Mouse (Mus musculus) cerebellum, adult (tissue): ENCODE data around the gene Galnt6.

Experiments used
- ATAC-seq: cut with Nextera tagmentation; 2 replicates; pipeline ENCODE4 v1.9.2; 2017; ENCODE audit warnings: mild to moderate bottlenecking, moderate library complexity, mixed read lengths; ENCODE audit not compliant: insufficient number of reproducible peaks, low FRiP score, low TSS enrichment

Galnt6 gene

DNA sequence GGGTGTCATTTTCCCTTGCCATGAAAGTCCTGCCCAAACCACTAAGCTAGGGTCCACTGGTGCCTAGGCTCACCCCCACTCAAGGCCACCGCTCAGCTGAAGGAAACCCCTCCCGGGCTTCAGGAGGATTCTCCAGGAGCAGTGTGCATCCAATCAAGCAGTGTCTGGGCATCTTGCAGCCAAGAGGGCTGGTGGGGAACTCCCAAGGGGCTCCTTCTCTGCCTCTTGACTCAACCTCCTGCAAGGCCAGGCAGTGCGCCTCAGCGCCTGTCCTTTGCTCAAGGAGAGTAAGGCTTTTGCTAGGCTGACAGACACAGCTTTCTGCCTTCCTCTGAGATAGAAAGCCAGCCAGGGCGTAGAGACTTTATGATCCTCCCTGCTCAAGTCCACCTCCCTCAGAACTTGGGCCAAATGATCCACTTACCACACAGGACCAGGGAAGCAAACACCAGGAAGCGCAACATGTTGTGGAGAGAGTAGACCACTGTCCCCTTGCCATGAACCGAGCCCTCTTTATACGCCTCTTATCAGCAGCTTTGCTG lies 41.7 kb downstream of the Galnt6 start, which contains the start of gene Cela1:
Gene Cela1, minus strand, starts transcription at position 492 of the 542 bp plus-strand sequence.
- no peak for ATAC-seq

DNA sequence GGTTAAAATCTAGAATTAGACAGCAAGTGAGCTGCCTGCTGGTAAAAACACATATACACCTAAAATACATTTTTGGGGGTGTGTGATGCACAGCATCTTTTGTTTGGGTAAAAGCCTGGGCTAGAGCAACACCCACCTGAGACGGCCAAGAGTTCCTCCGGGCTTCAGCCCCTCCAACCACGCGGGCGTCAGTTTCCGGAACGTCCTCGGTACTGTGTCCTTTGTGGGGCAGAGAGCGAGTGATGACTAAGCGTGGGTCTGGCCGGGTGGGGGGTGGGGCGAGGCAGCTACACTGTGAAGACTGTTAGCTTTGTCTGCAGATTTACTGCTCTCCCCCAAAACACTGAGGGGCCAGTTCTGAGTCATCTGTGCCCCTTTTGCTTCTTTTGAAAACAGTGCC lies 42.2 kb downstream of the Galnt6 start:
- ATAC-seq, result no peak

DNA sequence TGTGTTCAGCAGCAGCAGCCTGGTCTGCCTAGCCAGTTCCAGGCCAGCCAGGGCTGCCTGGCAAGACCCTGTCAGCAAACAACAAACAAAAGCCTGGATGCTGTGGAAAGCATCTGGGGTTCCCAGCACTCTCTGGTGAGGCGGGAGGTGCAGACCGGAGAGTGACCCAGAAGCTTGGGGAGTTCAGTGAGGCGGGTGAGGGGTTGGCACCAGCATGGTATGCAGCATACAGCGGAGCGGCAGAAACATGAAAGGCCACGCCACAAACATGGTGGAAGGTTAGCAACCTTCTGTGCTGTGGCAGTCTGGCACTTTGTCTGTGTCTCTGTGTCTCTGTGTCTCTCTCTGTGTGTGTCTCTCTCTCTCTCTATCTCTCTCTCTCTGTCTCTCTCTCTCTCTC lies 42.7 kb downstream of the Galnt6 start:
- no peak for ATAC-seq

DNA sequence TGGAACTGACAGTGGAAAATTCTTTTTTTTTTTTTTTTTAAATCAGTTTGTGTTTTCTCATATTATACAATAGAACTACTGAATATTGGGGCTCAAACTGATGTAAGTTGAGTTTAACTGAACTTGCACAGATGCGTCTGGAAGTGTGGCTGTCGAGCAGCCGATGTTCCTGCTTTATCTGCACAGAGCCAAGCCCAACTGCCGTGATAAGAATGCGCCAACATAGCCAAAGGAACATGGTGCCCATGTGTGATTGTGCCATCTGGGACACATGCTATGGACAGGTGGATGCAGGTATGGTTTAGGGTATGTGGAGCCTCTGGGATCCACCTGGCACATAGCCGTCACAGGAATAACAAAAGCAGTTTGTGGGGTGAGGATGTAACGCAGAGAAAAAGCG lies 43.3 kb downstream of the Galnt6 start:
- no peak for ATAC-seq

DNA sequence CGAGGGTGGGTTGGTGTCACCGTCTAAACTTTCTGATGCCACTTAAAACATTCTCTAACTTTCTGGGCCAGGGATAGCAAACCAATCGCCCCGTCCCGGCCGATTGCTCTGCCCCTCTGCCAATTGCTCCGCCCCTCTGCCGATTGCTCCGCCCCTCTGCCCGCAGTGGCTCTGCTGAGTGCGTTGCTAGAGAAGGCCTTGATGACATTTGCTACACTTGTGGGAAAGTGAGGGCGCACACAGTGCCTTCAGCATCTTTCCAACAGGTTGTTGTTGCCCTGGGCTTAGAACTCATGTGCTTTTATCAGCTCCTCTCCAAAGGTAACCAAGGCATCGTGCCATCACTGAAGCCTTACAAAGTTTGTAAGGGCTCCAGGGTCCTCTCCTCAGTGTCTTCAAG lies 43.9 kb downstream of the Galnt6 start:
- ATAC-seq, result no peak

DNA sequence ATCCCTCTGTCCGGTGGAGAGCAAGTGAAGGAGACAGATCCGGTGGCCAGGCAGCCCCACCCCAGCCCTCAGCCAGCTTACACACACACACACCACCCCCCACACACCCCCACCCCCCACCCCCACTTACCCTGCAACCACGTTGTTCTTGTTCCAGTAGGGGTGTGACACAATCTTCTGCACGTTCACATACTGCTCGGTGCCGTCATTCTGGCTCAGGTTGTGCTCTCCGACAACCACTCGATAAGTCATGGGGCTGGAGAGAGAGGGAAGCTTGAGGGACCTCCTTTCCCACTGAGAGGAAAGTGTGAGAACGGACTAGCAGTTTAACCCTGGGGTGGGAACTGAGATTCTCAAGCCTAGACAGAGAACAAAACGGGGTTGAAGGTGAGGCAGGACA lies 44.7 kb downstream of the Galnt6 start:
- ATAC-seq, result no peak

DNA sequence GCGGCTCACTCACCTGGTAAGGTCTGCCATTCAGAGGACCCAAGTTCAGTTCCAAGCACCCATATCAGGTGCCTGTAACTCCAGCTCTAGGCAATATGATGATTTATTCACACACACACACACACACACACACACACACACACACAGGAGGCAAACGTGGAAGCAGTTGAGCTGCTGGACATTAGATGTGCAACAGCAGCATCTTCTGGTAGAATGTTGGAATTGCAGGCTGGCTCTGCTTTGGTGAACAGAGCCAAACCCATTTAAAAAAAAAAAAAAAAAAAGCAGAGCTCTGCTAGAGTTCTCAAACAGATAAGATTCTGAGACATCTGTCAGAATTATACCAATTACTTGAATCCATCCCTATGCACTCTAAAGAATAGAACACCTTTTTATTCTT lies 46.1 kb downstream of the Galnt6 start:
- no peak for ATAC-seq

DNA sequence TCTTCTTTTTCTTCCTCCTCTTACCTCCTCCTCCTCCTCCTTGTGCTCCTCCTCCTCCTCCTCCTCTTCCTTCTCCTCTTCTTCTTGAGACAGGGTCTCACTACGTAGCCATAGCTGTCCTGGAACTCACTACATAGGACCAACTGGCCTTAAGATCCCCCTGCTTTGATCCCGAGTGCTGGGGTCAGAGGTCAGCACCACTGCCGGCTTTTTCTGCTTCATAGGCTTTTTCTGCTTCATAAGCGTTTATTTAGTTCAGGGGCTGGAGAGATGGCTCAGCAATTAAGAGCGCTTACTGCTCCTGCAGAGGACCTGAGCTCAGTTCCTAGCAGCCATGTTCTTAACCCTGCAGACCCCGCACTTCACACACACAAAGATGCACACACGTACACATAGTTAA lies 47.4 kb downstream of the Galnt6 start:
- no peak for ATAC-seq

DNA sequence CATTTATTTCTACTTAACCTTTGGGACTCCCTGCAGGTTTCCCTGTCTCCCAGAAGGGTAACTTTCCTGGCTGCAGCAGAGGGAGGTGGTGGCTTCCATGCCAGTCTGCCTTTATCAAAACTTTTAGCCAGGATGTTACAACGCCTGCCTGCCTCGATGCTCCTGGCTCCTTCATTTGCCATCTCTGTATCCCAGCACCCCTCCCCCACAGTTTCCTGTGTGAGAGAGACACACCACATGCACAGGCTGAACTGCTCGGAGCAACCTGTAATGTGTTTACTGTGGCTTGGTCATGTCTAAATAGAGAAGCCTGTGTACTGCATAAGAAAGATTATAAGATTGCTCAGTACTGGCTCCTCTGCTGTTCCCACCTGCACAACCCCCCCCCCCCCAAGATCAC lies 48.8 kb downstream of the Galnt6 start:
- no peak for ATAC-seq

DNA sequence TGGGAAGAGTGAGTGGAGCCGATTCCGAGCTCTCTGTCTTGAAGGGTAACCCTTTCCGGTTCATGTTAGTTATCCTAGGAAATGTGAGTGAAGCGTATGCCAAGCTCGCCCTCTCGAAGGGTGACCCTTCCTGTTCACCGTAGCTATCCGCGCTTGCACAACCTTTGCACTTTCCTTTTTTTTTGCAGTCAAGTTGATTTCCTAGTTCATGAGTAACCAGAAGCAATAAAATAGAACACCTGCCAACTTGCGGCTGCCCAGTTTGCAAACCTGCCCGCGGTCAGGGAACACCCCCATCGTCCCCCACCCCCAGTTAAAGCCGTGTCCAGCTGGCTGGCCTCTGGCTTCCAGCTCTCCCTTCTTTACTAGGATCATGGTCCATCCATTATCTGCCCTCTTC lies 50.2 kb downstream of the Galnt6 start:
- no peak for ATAC-seq

DNA sequence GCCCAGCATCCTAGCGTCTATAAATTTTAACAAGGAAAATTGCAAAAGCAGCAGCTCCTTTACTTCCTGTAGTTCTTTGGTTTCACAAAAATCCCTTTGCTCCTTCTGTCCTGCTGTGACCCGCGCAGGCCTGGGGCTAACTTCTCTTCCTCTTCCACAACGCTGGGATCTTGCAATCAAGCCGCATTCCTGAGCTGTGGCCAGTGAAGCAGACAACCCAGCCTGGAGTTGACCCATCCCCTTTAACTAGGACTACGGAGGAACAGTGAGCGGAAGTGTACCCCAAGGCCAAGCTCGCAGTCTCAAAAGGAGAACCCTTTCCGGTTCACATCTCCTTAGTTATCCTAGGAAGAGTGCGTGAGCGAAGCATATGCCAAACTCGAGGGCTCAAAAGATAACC lies 50.6 kb downstream of the Galnt6 start:
- ATAC-seq, result no peak

DNA sequence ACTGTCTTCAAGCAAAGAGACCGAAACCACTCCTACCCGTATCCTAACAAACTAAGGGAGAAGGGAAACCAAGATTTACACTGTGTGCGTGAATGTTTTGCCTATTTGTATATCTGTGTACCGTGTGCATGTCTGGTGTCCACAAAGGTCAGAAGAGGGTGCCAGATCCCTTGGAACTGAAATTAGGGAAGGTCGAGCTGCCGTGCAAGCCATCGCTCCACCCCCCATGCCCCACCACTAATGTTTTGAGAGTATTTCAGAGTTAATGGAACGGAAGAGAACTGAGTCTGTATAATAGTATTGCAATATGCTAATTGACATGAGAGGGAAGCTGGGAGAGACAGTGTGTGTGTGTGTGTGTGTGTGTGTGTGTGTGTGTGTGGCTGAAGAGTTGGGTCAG lies 51.5 kb downstream of the Galnt6 start:
- ATAC-seq, result no peak

DNA sequence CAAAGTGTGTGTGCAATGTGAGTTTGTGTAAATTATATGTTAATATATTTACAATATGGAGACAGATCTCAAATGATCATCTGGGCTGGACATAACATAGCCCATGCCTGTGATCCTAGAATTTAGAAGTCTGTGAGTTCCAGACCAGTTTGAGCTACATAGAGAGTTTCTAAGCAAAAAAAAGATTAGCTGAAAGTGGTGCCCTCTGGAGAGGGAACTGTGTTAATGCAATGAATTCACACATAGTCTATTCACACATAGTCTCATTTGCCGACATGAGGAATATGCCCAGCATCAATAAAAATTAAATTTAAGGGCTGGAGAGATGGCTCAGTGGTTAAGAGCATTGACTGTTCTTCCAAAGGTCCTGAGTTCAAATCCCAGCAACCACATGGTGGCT lies 52.7 kb downstream of the Galnt6 start:
- ATAC-seq, result no peak

DNA sequence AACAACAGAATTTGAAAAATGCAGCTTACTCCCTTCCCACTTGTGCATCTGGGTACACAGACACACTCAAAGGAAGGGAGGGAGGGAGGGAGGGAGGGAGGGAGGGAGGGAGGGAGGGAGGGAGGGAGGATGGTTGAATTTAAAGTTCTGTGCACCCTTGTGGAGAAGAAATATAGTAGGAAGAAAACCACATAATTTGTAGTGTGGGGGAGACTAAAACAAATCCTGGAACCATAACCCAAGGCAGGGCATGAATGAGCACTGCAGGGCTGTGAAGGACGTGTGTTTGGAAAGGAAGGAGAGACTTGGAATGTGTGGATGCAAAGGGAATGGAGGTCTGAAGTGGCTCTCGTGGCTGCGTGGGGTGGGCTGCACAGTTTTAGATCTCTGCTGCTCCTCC lies 53.7 kb downstream of the Galnt6 start:
- ATAC-seq, result no peak

DNA sequence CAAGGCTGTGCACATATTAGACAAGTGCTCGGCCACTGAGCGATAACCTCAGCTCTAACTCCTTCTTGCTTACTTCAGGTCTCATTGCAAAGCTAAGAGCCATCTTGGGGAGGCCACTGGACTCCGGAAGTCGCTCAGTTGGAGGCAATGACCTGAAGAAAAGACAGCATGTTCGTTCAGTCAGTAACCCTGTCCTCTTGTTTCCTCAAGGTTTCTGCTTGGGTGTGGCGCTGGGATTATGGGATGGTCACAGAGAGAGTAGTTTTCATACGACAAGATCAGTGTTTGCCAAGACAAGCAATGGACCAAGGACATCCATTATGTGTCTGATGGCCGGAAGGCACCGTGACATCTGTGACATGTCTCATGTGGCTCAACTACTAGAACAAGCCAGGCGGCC lies 54.6 kb downstream of the Galnt6 start:
- no peak for ATAC-seq

DNA sequence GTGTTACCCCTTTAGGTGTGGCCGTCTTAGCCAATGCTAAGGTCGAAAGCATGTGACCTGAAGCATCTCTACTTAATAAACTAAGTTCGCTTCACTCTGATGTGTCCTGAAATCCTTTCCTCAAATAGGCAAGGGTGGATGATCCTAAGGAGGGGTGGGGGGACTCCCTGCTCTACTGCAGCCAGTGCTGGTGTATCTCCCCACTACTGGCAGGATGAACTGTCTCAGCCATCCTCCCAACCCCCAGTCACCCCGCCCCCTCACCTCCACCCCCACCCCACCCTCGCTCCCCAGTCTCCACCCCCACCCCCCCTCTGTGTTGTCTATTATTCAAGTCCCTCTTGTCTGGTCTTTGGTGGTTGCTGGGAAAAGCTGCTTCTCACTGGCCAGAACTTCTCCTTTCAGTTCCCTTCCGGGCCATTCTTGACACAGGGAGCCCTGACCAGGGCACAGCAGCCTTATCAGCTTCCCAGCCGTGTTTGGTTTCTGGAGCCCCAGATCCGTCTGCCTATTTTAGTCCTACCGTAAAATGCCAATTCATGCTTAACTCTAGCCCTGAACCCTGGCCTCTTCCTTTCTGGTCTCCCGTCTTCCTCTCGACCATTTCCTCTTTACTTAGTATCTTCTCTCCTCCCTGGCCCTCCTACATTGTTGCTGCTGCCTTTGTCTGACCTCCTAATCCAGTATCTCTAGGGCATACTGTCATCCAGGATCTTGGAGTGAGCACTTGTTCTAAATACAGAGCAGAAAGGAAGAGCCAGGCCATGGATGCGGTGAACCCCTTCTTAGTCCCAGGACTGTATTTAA lies 55.4 kb downstream of the Galnt6 start:
- ATAC-seq, result no peak

DNA sequence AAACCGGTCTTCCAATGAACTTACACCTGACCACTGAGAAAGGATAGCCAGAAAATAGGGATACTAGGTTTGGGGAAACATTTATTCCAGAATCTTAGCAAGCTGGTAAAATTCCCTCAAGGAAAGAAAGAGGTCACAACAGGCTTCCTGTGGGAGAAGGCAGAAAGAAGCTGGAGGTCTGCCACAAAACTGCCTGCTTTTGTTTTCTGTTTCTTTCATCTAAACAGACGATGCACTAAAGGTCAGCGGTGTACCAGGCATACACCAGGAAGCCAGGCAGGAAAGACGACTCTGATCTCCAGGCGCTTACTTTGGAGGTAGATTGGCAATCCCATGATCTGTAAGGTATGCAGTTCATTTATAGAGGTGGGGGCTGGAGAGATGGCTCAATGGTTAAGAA lies 58.3 kb downstream of the Galnt6 start:
- ATAC-seq, result no peak

DNA sequence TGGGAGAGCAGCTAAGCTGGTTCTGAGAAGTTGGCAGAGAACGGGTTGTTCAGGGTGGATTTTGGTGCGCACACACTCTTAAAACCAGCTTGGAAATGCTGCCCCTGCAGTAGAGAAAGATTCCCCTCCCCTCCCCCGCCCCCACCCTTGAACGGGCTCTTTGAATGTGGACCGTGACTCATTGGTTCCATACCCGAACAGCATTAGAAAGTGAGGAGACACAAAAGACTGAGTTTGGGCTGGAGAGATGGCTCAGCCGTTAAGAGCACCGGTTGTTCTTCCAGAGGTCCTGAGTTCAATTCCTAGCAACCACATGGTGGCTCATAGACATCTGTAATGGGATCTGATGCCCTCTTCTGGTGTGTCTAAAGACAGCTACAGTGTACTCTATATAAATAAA lies 59.2 kb downstream of the Galnt6 start:
- no peak for ATAC-seq

DNA sequence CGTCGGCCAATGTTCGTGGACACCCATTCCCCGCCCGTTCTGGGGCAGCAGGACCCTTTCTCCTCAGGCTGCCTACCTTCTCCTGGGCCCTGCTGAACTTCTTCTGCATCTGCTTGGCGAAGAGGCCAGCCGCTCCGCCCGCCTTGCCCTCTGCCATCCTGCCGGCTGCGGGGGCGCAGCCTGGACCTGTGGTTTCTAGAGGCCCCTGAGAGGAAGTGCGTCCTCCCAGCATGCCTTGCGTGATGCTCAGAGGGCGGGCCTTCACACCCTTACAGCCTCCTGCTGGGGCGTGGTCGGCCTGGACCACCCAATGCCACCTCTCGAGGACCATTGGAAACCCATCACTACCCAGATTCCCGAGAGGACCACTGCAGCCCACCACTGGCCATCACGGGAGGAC lies 59.8 kb downstream of the Galnt6 start, which contains the start of gene Bin2:
Gene Bin2, minus strand, starts transcription at position 217 of the 400 bp plus-strand sequence.
- ATAC-seq, result no peak

DNA sequence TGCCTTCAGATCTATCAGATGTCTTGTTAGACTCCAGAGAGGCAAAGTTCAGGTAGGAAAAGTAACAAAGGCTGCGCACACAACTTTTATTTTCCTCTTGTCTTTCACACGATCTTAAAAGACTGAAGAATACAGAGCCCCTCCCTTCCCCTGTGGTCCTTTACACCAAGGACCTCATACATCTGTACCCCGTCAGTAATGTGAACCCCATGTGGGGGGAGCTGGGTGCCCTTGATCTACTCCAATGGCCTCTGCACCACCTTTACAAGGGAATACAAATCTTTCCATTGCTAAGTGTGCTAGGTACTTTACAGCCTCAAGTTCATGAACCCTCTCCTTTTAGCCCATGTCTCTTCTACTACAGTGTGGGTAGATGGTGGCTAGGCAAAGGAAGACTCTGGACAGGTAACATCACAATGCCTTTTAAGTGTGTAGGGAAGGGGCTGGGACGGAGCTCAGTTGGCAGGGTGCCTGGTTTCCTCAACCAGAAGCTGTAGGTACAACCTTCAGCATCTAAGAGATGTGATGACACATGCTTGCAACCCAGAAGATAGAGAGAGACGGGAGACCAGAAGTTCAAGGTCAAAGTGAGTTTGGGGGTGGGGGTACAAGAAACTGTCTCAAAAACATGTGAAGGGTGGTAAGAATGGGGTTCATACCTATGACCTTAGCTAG lies 61.2 kb downstream of the Galnt6 start:
- ATAC-seq, result no peak

DNA sequence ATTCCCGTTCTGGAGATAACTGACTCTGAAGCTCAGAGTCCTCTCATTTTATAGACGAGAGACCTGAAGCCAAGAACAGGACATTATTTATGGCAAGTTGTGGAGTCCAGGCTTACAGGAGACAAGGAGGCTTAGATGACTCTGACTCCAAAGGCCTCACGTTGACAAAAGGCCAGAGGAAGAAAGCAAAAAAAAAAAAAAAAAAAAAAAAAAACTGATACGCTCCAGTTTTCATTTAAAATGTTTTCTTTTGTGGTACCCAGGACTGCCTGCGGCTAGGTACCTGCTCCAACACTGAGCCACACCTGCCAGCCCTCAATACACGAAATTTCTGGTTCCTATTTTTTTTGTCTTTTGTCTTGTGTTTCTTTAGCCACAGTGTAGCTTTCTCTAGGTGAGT lies 61.8 kb downstream of the Galnt6 start:
- no peak for ATAC-seq

DNA sequence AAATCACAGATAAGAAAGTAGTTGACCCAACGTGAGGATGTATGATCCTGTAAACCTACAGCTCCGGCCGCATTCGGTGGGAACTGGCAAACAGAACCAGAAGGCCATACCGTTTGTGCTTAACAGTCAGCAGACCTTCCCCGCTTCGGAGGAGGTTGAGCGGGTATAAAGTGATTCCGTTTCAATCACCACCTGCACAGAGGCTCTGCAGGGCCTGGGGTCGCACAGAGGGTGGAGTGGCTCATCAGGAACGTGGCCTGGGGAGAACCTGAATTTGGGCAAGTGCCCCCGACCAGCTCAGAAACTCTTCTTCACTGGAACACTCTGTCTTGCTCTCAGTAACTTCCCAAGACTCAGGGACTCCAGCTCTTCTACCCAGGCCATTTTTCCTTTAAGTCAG lies 62.3 kb downstream of the Galnt6 start:
- ATAC-seq, result no peak
